25 mouse cellular contexts compared by ENCODE assay signal in the genomic region with DNA sequence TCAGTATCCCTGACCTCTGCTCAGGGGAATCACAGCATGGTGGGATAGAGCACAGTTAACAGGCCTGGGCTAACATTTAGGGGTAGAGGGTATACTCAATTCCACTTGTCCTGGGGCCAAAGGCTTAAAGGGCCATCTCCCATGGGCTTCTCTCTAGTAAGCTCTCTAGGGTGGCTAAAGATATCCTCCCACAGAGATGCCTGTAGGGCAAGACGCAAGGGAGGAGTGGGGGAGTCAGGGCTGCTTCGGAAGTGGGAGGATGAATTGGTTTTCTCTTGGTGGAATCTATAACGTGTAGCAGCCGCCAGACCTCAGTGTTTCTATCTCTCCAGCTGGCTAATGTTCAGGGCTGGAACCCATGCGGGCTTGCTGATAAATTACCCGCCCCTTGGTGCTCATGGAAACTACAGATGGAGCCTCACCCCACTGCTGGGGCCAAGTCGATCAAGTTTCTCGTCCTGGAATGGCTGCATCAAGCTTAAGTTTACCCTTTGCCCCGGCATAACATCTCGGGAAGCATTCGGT.
A peak's percentile ranks its signal among the peaks of the same experiment; 100 is the strongest.
DNase-seq lines count a peak whose midpoint lies in the region; ATAC-seq lines count a peak whose summit lies in the region.
"Had no signal": no experiment of that assay in that cellular context is flagged by ENCODE, and none has a peak within 500 bp of the region (broad histone marks: within the 10 kb centered on the region; RNA-seq: fewer than 3 reads in every experiment).

No protein-coding gene starts in this region.

- peaks cover 23% of the 10 kb centered on the region for H3K27me3 ChIP-seq in hindbrain, embryonic 10.5 days (ENCODE audit: insufficient read depth, poor library complexity, severe bottlenecking)
- 0 out of 2 replicates have a peak, but pooled peaks cover 2% of the 10 kb centered on the region for H3K27me3 ChIP-seq in hindbrain, embryonic 16.5 days (replicated peaks; ENCODE audit: control insufficient read depth, insufficient read depth, low read length)
- H3K27me3 ChIP-seq in kidney, embryonic 15.5 days, result peaks cover 3% of the 10 kb centered on the region; the same call in 1 of the 2 replicates
- H3K27me3 ChIP-seq in neural tube, embryonic 13.5 days, result peaks cover 12% of the 10 kb centered on the region; the same call in 1 of the 2 replicates
- H3K27me3 ChIP-seq: heart, embryonic 12.5 days had no signal

- H3K4me3 ChIP-seq in hindbrain, embryonic 10.5 days, result no peak overlapping the region
- no peak overlapping the region for H3K4me3 ChIP-seq in hindbrain, embryonic 16.5 days (ENCODE audit: low read length)
- H3K4me3 ChIP-seq in kidney, embryonic 15.5 days (replicated peaks), result no peak overlapping the region
- no peak overlapping the region for H3K4me3 ChIP-seq in neural tube, embryonic 13.5 days
- H3K4me3 ChIP-seq: forebrain, embryonic 10.5 days; heart, embryonic 12.5 days; limb, embryonic 15.5 days; midbrain, embryonic 13.5 days; neural tube, embryonic 12.5 days had no signal

- no peak overlapping the region for H3K9ac ChIP-seq in hindbrain, embryonic 16.5 days (ENCODE audit: low read depth, low read length)
- no peak overlapping the region for H3K9ac ChIP-seq in kidney, embryonic 15.5 days
- no peak overlapping the region for H3K9ac ChIP-seq in neural tube, embryonic 13.5 days
- H3K9ac ChIP-seq: heart, embryonic 12.5 days; limb, embryonic 15.5 days; liver, embryonic 14.5 days; lung, embryonic 14.5 days; midbrain, embryonic 13.5 days; neural tube, embryonic 12.5 days had no signal

- DNase-seq in hindbrain, embryonic 10.5 days (ENCODE audit: low spot score), result no peak
- no peak for DNase-seq in kidney, adult 8-10 months
- no peak for DNase-seq in neural tube, embryonic 10.5 days (ENCODE audit: extremely low spot score, low spot score)
- DNase-seq in frontal cortex, postnatal 10 days (ENCODE audit: low spot score in 2 of 2), result no peak
- DNase-seq: adrenal gland, postnatal 14 days; cerebellum, adult 2 months; cerebellum, postnatal 36 days; gastrocnemius, postnatal 14 days; heart, adult 18-20 months; heart, postnatal 10 days; kidney, postnatal 10 days; thymus, adult 18-20 months; thymus, postnatal 4 days had no signal

- 78% methylated on average over 11 of the region's 11 CpGs for WGBS in hindbrain, embryonic 10.5 days
- WGBS in hindbrain, embryonic 16.5 days, result 52% methylated on average over 11 of the region's 11 CpGs
- 23% methylated on average over 11 of the region's 11 CpGs for WGBS in kidney, embryonic 15.5 days
- 34% methylated on average over 11 of the region's 11 CpGs for WGBS in neural tube, embryonic 13.5 days

- 0 out of 2 replicates have a peak overlapping the region, but pooled peaks have one; percentile 13 for H3K27ac ChIP-seq in hindbrain, embryonic 10.5 days
- H3K27ac ChIP-seq in hindbrain, embryonic 16.5 days (ENCODE audit: low read depth, low read length), result no peak overlapping the region
- H3K27ac ChIP-seq in kidney, embryonic 15.5 days, result peak overlapping the region; percentile 83
- H3K27ac ChIP-seq in neural tube, embryonic 13.5 days (replicated peaks), result peak overlapping the region; percentile 70
- H3K27ac ChIP-seq: forebrain, embryonic 10.5 days; limb, embryonic 15.5 days; liver, embryonic 14.5 days; midbrain, embryonic 13.5 days; neural tube, embryonic 12.5 days had no signal

- H3K36me3 ChIP-seq in hindbrain, embryonic 10.5 days, result no peaks in the 10 kb centered on the region
- H3K36me3 ChIP-seq in hindbrain, embryonic 16.5 days (ENCODE audit: control insufficient read depth, insufficient read depth, low read length), result no peaks in the 10 kb centered on the region
- H3K36me3 ChIP-seq in kidney, embryonic 15.5 days, result no peaks in the 10 kb centered on the region
- H3K36me3 ChIP-seq in neural tube, embryonic 13.5 days, result no peaks in the 10 kb centered on the region
- H3K36me3 ChIP-seq: forebrain, embryonic 10.5 days; heart, embryonic 12.5 days; limb, embryonic 15.5 days; midbrain, embryonic 13.5 days; neural tube, embryonic 12.5 days had no signal

- H3K4me1 ChIP-seq in hindbrain, embryonic 10.5 days (replicated peaks), result peaks cover 41% of the 10 kb centered on the region
- peaks cover 11% of the 10 kb centered on the region for H3K4me1 ChIP-seq in hindbrain, embryonic 16.5 days (ENCODE audit: control insufficient read depth, insufficient read depth, low read depth, low read length)
- peaks cover 37% of the 10 kb centered on the region for H3K4me1 ChIP-seq in kidney, embryonic 15.5 days
- H3K4me1 ChIP-seq in neural tube, embryonic 13.5 days (replicated peaks), result peaks cover 48% of the 10 kb centered on the region

- no peaks in the 10 kb centered on the region for H3K9me3 ChIP-seq in hindbrain, embryonic 10.5 days
- H3K9me3 ChIP-seq in hindbrain, embryonic 16.5 days (ENCODE audit: control insufficient read depth, low read length), result no peaks in the 10 kb centered on the region
- no peaks in the 10 kb centered on the region for H3K9me3 ChIP-seq in kidney, embryonic 15.5 days (replicated peaks)
- H3K9me3 ChIP-seq in neural tube, embryonic 13.5 days, result no peaks in the 10 kb centered on the region
- H3K9me3 ChIP-seq: forebrain, embryonic 10.5 days; heart, embryonic 12.5 days; limb, embryonic 15.5 days; midbrain, embryonic 13.5 days; neural tube, embryonic 12.5 days had no signal

- ATAC-seq in hindbrain, embryonic 16.5 days, result no peak
- ATAC-seq in kidney, embryonic 15.5 days (replicated peaks; ENCODE audit: low FRiP score), result peak; percentile 78
- peak; percentile 28; the same call in 1 of the 2 replicates for ATAC-seq in neural tube, embryonic 13.5 days (ENCODE audit: low read depth)
- ATAC-seq: CD4-positive, CD25-positive, alpha-beta regulatory T cell, adult 4 months; forebrain, embryonic 16.5 days; midbrain, embryonic 13.5 days had no signal

- H3K4me2 ChIP-seq in hindbrain, embryonic 16.5 days (ENCODE audit: low read length), result no peak overlapping the region
- 0 out of 2 replicates have a peak overlapping the region, but pooled peaks have one; percentile 9 for H3K4me2 ChIP-seq in kidney, embryonic 15.5 days
- H3K4me2 ChIP-seq in neural tube, embryonic 13.5 days, result no peak overlapping the region
- H3K4me2 ChIP-seq: heart, embryonic 12.5 days; limb, embryonic 15.5 days; lung, embryonic 14.5 days; midbrain, embryonic 13.5 days; neural tube, embryonic 12.5 days had no signal
